Mouse (Mus musculus) hindbrain, postnatal 0 days (tissue): ENCODE data around the gene 4933428G20Rik. TPM values are rescaled to one million over a fixed set of nuclear protein-coding genes. Genes with fewer than 3 reads are reported as not detected.

ENCODE experiments used
- ATAC-seq: fragments of 200-750 bp; cut with Nextera tagmentation; 2 replicates; pipeline ENCODE4 v1.8.0; 2017; ENCODE audit warnings: mild to moderate bottlenecking, moderate TSS enrichment, moderate library complexity
- DNase-seq: peaks from one replicate; pipeline ENCODE4 v3.0.0-alpha.2; 2015; ENCODE audit warnings: low spot score
- H3K27ac ChIP-seq: fragments of 300-500 bp; sonication (generic); 2 replicates; pipeline ENCODE4 v1.5.1; 2014; ENCODE audit warnings: mild to moderate bottlenecking
- H3K27me3 ChIP-seq: fragments of 300-500 bp; sonication (generic); 2 replicates; pipeline ENCODE4 v1.6.1; 2014; ENCODE audit warnings: low read length, mixed read lengths; ENCODE audit not compliant: insufficient read depth
- H3K36me3 ChIP-seq: fragments of 300-500 bp; sonication (generic); 2 replicates; pipeline ENCODE4 v1.6.1; 2014; ENCODE audit warnings: low read length, mixed read lengths; ENCODE audit not compliant: insufficient read depth
- H3K4me1 ChIP-seq: fragments of 300-500 bp; sonication (generic); 2 replicates; pipeline ENCODE4 v1.6.1; 2014; ENCODE audit warnings: antibody characterized with exemption, low read length, mixed read lengths; ENCODE audit not compliant: insufficient read depth
- H3K4me2 ChIP-seq: fragments of 300-500 bp; sonication (generic); 2 replicates; pipeline ENCODE4 v1.6.1; 2014; ENCODE audit warnings: low read depth, mild to moderate bottlenecking, low read length, moderate library complexity, mixed read lengths
- H3K4me3 ChIP-seq: fragments of 300-500 bp; sonication (generic); 2 replicates; pipeline ENCODE4 v1.5.1; 2014; ENCODE audit warnings: low read length
- H3K9ac ChIP-seq: fragments of 300-500 bp; sonication (generic); replicated peaks from 2 replicates; pipeline ENCODE4 v1.6.1; 2014; ENCODE audit warnings: mild to moderate bottlenecking, low read length, moderate library complexity, mixed read lengths
- H3K9me3 ChIP-seq: fragments of 300-500 bp; sonication (generic); 2 replicates; pipeline ENCODE4 v1.6.1; 2016; ENCODE audit warnings: low read length, mixed read lengths
- CTCF ChIP-seq: IDR thresholded peaks from 2 replicates; pipeline ENCODE4 v1.5.1; 2016; ENCODE audit warnings: antibody characterized with exemption, control low read depth, low read depth
- WGBS: fragments of 180-500 bp; shearing (Covaris S2); extraction: QIAGEN DNeasy Blood & Tissue Kit; methylation state at CpG from one replicate; pipeline ENCODE4 v1.1.7; 2014; 5-methylcytosine and 5-hydroxymethylcytosine counted together
- polyA plus RNA-seq: library from polyadenylated mRNA; unstranded; fragments of >200 nt; fragmentation: Nextera tagmentation; extraction: Ambion mirVana; gene quantifications from 2 replicates; pipeline ENCODE4 v1.2.1, GENCODE M21; 2015
- total RNA-seq: library from RNA; depleted of rRNA; stranded (reverse); fragments of >200 nt; gene quantifications from 2 replicates; pipeline ENCODE4 v1.2.3, GENCODE M21; 2014

4933428G20Rik gene
- total and polyA plus RNA-seq, 2 experiments from 2014 or later: 0.48 TPM; not detected in 1

DNA sequence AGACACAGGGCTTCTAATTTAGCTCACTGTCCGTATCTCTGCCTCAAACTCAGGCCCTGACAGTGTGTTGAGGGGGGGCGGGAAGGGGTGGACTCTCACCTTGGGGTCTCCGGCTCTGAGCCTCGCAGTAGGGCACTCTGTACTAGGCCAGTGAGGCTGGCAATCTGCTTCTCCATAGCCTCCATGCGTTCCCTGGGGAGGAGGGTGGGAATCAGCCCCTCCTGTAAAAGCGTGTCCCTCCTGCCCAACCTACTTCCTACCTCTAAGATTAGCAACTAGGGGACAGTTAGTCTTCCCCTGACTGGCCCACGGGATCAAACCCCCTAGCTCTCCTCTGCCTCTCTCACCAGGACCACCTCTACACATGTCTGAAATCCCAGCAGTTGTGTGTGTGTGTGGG lies 33.5 kb upstream of the 4933428G20Rik start:
- H3K27ac ChIP-seq: peak overlapping the region; percentile 83
- peak overlapping the region; percentile 55 for H3K4me2 ChIP-seq
- TF ChIP-seq CTCF: no peak
- peak overlapping the region; percentile 31 for H3K4me3 ChIP-seq
- H3K9ac ChIP-seq: peak overlapping the region; percentile 51; the same call in 1 of the 2 replicates
- H3K4me1 ChIP-seq: peaks cover 23% of the 10 kb centered on the region; the same call in 1 of the 2 replicates
- H3K27me3 ChIP-seq: peaks cover 4% of the 10 kb centered on the region; the same call in 1 of the 2 replicates
- no peaks in the 10 kb centered on the region for H3K9me3 ChIP-seq
- H3K36me3 ChIP-seq: 0 out of 2 replicates have a peak, but pooled peaks cover 6% of the 10 kb centered on the region
- ATAC-seq: no peak
- no peak for DNase-seq
- 39% methylated on average over 7 of the region's 7 CpGs for WGBS

GRCm38 (mm10) chr11:97532950-97533582 lies 32.9 kb upstream of the 4933428G20Rik start:
- H3K27me3 ChIP-seq: peaks cover 4% of the 10 kb centered on the region; the same call in 1 of the 2 replicates

GRCm38 (mm10) chr11:97532354-97532753 lies 32.2 kb upstream of the 4933428G20Rik start:
- Histone ChIP-seq H3K27me3 (peaks cover 4% of the 10 kb centered on the region; the same call in 1 of the 2 replicates), H3K4me1 (peaks cover 17% of the 10 kb centered on the region; the same call in 1 of the 2 replicates), H3K27ac (peak overlapping the region; percentile 83), H3K9ac (peak overlapping the region; percentile 35), H3K9me3 (no peaks in the 10 kb centered on the region), H3K4me2 (peak overlapping the region; percentile 55), H3K4me3 (peak overlapping the region; percentile 26; the same call in 1 of the 2 replicates), H3K36me3 (0 out of 2 replicates have a peak, but pooled peaks cover 6% of the 10 kb centered on the region)
- DNase-seq (peak; percentile 75), ATAC-seq (peak; percentile 15; the same call in 1 of the 2 replicates)
- no peak for TF ChIP-seq CTCF
- 28% methylated on average over 8 of the region's 8 CpGs for WGBS

More at GRCm38 (mm10) chr11:97532950-97533582, 32.9 kb upstream of the 4933428G20Rik start:
- peak; percentile 73 for DNase-seq
- 14% methylated on average over 19 of the region's 20 CpGs for WGBS
- 0 out of 2 replicates have a peak, but pooled peaks cover 6% of the 10 kb centered on the region for H3K36me3 ChIP-seq
- no peaks in the 10 kb centered on the region for H3K9me3 ChIP-seq
- H3K4me3 ChIP-seq: 0 out of 2 replicates have a peak overlapping the region, but pooled peaks have one; percentile 6
- H3K27ac ChIP-seq: peak overlapping the region; percentile 83
- H3K4me1 ChIP-seq: peaks cover 23% of the 10 kb centered on the region; the same call in 1 of the 2 replicates
- H3K4me2 ChIP-seq: peak overlapping the region; percentile 55
- TF ChIP-seq CTCF: no peak
- ATAC-seq: peak; percentile 42
- peak overlapping the region; percentile 51; the same call in 1 of the 2 replicates for H3K9ac ChIP-seq

DNA sequence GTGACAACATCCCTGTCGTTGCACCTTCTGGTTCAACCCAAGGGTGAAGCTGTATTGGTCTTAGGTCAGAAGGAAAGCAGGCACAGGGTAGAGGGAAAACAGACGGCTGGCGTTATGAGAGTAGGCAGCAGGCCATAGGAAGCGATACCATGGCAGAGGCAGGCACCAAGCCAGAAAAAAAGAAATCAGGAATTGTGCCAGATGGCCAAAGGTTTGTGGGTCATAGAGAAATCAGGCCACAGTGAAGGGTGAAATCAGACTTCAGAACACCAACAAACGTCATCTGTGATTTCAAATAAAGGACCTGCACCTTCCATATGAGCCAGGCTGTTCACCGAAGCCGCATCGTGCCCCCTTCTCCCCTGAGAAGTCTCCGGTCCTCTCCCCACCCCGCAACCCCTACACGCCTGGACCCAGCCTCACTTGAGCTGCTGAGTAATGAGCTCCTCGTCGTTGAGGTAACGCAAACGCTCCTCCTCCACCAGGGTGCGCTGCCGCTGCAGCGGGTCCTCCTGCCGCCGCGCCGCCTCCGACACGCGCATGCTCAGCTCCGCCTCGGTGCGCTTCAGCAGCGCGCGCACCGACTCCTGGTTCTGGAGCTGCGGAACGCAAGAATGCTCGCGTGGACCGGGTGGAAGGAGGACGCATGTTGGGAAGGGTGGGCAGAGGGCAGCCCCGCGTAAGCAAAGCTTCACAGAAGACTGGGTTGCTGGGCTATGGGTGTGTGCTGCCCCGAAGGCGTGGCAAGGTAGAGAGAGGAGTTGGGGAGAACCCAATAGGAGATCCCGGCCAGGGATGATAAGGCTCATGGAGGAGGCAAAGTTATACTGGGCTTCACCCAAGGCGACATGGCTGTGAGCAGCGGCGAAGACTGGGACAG lies 31.5 kb upstream of the 4933428G20Rik start:
- H3K27me3 ChIP-seq: 0 out of 2 replicates have a peak, but pooled peaks cover 4% of the 10 kb centered on the region
- H3K27ac ChIP-seq: peak overlapping the region; percentile 83
- WGBS: 7% methylated on average over 46 of the region's 46 CpGs
- TF ChIP-seq CTCF: peak; percentile 88
- peak overlapping the region; percentile 55 for H3K4me2 ChIP-seq
- H3K4me3 ChIP-seq: peak overlapping the region; percentile 26
- peak overlapping the region; percentile 35; the same call in 1 of the 2 replicates for H3K9ac ChIP-seq
- peak; percentile 66 for ATAC-seq
- no peaks in the 10 kb centered on the region for H3K9me3 ChIP-seq
- 0 out of 2 replicates have a peak, but pooled peaks cover 7% of the 10 kb centered on the region for H3K36me3 ChIP-seq
- DNase-seq: peak; percentile 97
- H3K4me1 ChIP-seq: peaks cover 12% of the 10 kb centered on the region; the same call in 1 of the 2 replicates

- TF ChIP-seq CTCF: no peak
- DNase-seq (no peak), ATAC-seq (no peak)
- H3K4me3 ChIP-seq: no peak overlapping the region
- H3K27me3 ChIP-seq: 0 out of 2 replicates have a peak, but pooled peaks cover 4% of the 10 kb centered on the region
- peak overlapping the region; percentile 83 for H3K27ac ChIP-seq
- 43% methylated on average over 5 of the region's 5 CpGs for WGBS
- H3K36me3 ChIP-seq: peaks cover 13% of the 10 kb centered on the region; the same call in 1 of the 2 replicates
- H3K9ac ChIP-seq: no peak overlapping the region
- H3K9me3 ChIP-seq: no peaks in the 10 kb centered on the region
- no peak overlapping the region for H3K4me2 ChIP-seq
- H3K4me1 ChIP-seq: peaks cover 9% of the 10 kb centered on the region; the same call in 1 of the 2 replicates
Observed at GRCm38 (mm10) chr11:97530961-97531360, 30.8 kb upstream of the 4933428G20Rik start.

GRCm38 (mm10) chr11:97530069-97530468 lies 29.9 kb upstream of the 4933428G20Rik start:
- H3K36me3 ChIP-seq: peaks cover 17% of the 10 kb centered on the region
- no peak for TF ChIP-seq CTCF
- H3K27ac ChIP-seq: no peak overlapping the region
- H3K9ac ChIP-seq: no peak overlapping the region
- WGBS: 83% methylated on average over 6 of the region's 6 CpGs
- no peak overlapping the region for H3K4me3 ChIP-seq
- H3K4me1 ChIP-seq: peaks cover 9% of the 10 kb centered on the region; the same call in 1 of the 2 replicates
- ATAC-seq (no peak), DNase-seq (no peak)
- no peaks in the 10 kb centered on the region for H3K27me3 ChIP-seq
- no peak overlapping the region for H3K4me2 ChIP-seq
- no peaks in the 10 kb centered on the region for H3K9me3 ChIP-seq
